Mouse (Mus musculus) MEL (cell line): ENCODE measurements around the gene Hoxd13.

Experiments
- CHD1 ChIP-seq: IDR thresholded peaks from 2 replicates; pipeline ENCODE4 v1.6.1; 2012; ENCODE audit warnings: low read depth, mild to moderate bottlenecking, inconsistent platforms, low read length, improper control_type of control experiment
- HCFC1 ChIP-seq: IDR thresholded peaks from 2 replicates; pipeline ENCODE4 v1.6.1; 2012; ENCODE audit warnings: low read depth, mild to moderate bottlenecking, inconsistent platforms, low read length, improper control_type of control experiment, moderate library complexity
- TBP ChIP-seq: IDR thresholded peaks from 2 replicates; pipeline ENCODE4 v1.8.0; 2011; ENCODE audit warnings: low read depth, low read length, improper control_type of control experiment

DNA sequence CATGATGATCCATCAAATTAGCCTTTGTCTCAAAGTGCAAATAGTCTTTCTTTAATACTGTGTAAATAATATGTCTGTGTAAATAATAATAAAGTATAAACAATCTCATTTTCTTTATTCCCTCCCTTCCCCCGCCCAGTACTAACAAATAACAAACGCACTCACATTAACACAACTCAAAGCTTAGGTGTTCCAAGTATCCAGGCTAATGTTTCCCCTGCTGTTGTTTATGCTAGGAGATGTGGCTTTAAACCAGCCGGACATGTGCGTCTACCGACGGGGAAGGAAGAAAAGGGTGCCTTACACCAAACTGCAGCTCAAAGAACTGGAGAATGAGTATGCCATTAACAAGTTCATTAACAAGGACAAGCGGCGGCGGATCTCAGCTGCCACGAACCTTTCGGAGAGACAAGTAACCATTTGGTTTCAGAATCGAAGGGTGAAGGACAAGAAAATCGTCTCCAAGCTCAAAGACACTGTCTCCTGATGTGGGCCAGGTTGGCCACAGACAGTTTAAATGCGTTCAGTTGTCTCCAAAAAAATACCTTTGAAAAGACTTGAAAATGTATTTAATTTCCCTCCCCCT lies 1.6 kb downstream of the Hoxd13 start:
- TF ChIP-seq TBP, result no peak
- TF ChIP-seq CHD1, result no peak
- no peak for TF ChIP-seq HCFC1
